Mouse (Mus musculus): ENCODE measurements around the gene Ankrd55. TPM values are rescaled to one million over a fixed set of nuclear protein-coding genes. Genes with fewer than 3 reads are reported as not detected.
A peak's percentile ranks its signal among the peaks of the same experiment; 100 is the strongest.

Gene Ankrd55
- total and polyA plus RNA-seq, 3 experiments: 0.57 to 1.6 (median 0.64) TPM

GRCm38 (mm10) chr13:112327511-112327910 is 39.3 kb downstream of the Ankrd55 start:
- Histone ChIP-seq H3K27ac (peak overlapping the region; percentile 8; the same call in 1 of the 2 replicates), H3K9ac (ENCODE audit: low read depth, low read length) (no peak overlapping the region), H3K79me2 (replicated peaks; ENCODE audit: control insufficient read depth, insufficient read depth, low read length) (no peaks in the 10 kb centered on the region), H3K4me3 (no peak overlapping the region), H3K36me3 (ENCODE audit: control insufficient read depth, insufficient read depth, low read length) (no peaks in the 10 kb centered on the region), H3K4me1 (ENCODE audit: control insufficient read depth, insufficient read depth, low read length) (peaks cover 5% of the 10 kb centered on the region), H3K27me3 (ENCODE audit: control insufficient read depth, insufficient read depth, low read length) (no peaks in the 10 kb centered on the region)
- no peak for TF ChIP-seq EP300 (IDR thresholded peaks at IDR 0.05; ENCODE audit: insufficient read depth, low read depth, low read length)
- TF ChIP-seq CTCF (IDR thresholded peaks at IDR 0.05): no peak
- no peak for TF ChIP-seq POLR2A (IDR thresholded peaks at IDR 0.05; ENCODE audit: insufficient read depth, low read depth, low read length)
- intact Hi-C loops (cut with DNase I): no loop called here
- 26% methylated on average over 4 of the region's 4 CpGs for WGBS
- DNase-seq: no peak

DNA sequence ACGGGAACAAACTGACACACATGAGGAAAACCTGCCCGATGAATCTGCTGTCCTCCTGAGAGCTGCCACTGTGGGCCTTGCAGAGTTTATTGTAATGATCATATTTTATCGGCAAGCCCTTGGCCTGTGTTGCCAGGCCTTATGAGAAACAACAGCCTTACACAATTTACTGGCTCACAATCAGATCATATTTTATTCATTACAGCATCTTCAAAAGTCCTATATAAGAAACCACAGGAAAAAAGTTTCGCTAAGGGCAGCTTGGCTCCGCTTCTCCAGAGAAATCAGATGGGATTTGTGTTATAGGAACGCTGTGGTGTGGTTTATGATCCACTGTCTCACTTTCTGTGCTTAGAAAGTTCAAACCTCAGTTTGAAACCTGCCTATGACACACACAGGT is 42.0 kb downstream of the Ankrd55 start:
- Histone ChIP-seq H3K4me3 (no peak overlapping the region), H3K27me3 (ENCODE audit: control insufficient read depth, insufficient read depth, low read length) (no peaks in the 10 kb centered on the region), H3K4me1 (ENCODE audit: control insufficient read depth, insufficient read depth, low read length) (peaks cover 7% of the 10 kb centered on the region), H3K36me3 (ENCODE audit: control insufficient read depth, insufficient read depth, low read length) (no peaks in the 10 kb centered on the region), H3K27ac (no peak overlapping the region), H3K9ac (ENCODE audit: low read depth, low read length) (no peak overlapping the region), H3K79me2 (replicated peaks; ENCODE audit: control insufficient read depth, insufficient read depth, low read length) (no peaks in the 10 kb centered on the region)
- intact Hi-C loops (cut with DNase I): no loop called here
- 92% methylated on average over 6 of the region's 6 CpGs for WGBS
- no peak for TF ChIP-seq EP300 (IDR thresholded peaks at IDR 0.05; ENCODE audit: insufficient read depth, low read depth, low read length)
- TF ChIP-seq POLR2A (IDR thresholded peaks at IDR 0.05; ENCODE audit: insufficient read depth, low read depth, low read length): no peak
- DNase-seq: no peak

DNA sequence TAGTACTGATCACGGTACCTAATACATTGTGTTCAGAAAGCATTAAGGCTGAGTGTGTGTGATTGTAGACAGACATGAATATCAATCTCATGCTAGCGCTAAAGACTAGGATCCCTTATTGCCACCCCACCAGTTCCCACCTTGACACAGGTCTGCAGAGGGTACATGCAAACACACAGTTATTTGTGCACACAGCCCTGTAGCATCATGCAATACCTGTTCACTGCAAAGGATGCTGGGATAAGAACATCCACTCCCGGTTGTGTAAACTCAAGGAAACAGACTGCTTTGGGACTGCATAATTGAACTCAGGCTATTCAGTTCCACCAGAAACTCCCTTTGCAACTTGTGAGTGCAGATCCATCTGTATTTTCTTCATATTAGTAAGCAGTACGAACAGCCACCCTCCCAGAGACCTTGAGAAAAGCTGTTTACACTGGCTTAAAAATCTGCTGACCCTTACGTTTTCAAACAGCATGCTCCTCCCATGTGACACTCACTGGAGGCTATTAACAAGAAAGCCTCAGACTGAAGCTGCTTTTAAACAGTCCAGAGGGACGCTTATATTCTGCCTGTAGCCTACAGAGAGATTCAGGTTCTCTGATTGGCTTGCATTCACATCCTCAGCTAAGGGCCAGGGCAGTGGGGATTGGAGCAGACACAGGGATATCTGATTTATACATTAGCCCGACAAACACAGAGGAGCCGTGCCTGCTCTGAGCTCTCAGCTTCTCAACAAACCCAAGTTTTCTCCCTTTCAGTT is 42.8 kb downstream of the Ankrd55 start:
- no peak overlapping the region for H3K9ac ChIP-seq (ENCODE audit: low read depth, low read length)
- H3K4me1 ChIP-seq (ENCODE audit: control insufficient read depth, insufficient read depth, low read length): peaks cover 14% of the 10 kb centered on the region
- DNase-seq: no peak
- 53% methylated on average over 8 of the region's 8 CpGs for whole genome bisulfite sequencing
- H3K27ac ChIP-seq: peak overlapping the region; percentile 51
- no peaks in the 10 kb centered on the region for H3K79me2 ChIP-seq (replicated peaks; ENCODE audit: control insufficient read depth, insufficient read depth, low read length)
- H3K36me3 ChIP-seq (ENCODE audit: control insufficient read depth, insufficient read depth, low read length): no peaks in the 10 kb centered on the region
- TF ChIP-seq CTCF (IDR thresholded peaks at IDR 0.05) (no peak), EP300 (IDR thresholded peaks at IDR 0.05; ENCODE audit: insufficient read depth, low read depth, low read length) (no peak), POLR2A (IDR thresholded peaks at IDR 0.05; ENCODE audit: insufficient read depth, low read depth, low read length) (no peak)
- intact Hi-C loops (cut with DNase I): no loop called here
- H3K27me3 ChIP-seq (ENCODE audit: control insufficient read depth, insufficient read depth, low read length): no peaks in the 10 kb centered on the region
- H3K4me3 ChIP-seq: no peak overlapping the region

DNA sequence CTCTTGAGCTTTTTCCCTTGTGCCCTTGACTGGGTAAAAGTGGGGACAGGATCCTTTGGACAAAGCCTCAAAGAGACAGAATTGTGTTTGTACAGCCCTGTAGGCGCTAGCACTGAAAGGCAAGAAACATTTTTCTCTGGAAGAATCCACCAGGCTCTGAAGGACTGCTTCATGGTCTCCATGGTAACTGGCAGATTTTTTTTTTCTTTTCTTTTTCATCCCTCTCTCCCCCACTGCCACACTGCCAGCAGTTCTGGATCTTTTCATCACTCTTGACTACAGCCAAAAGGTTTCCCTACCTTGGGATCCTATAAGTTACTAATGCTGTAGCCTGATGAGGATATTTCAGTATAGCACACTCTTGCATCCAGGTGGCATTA is 43.4 kb downstream of the Ankrd55 start:
- WGBS: 56% methylated on average over 1 of the region's 1 CpGs
- Histone ChIP-seq H3K4me1 (ENCODE audit: control insufficient read depth, insufficient read depth, low read length) (peaks cover 15% of the 10 kb centered on the region), H3K27me3 (ENCODE audit: control insufficient read depth, insufficient read depth, low read length) (no peaks in the 10 kb centered on the region), H3K9ac (ENCODE audit: low read depth, low read length) (no peak overlapping the region), H3K27ac (peak overlapping the region; percentile 51), H3K79me2 (replicated peaks; ENCODE audit: control insufficient read depth, insufficient read depth, low read length) (no peaks in the 10 kb centered on the region), H3K4me3 (no peak overlapping the region), H3K36me3 (ENCODE audit: control insufficient read depth, insufficient read depth, low read length) (no peaks in the 10 kb centered on the region)
- TF ChIP-seq POLR2A (IDR thresholded peaks at IDR 0.05; ENCODE audit: insufficient read depth, low read depth, low read length) (no peak), EP300 (IDR thresholded peaks at IDR 0.05; ENCODE audit: insufficient read depth, low read depth, low read length) (no peak), CTCF (IDR thresholded peaks at IDR 0.05) (no peak)
- intact Hi-C loops (cut with DNase I): no loop called here
- no peak for DNase-seq

GRCm38 (mm10) chr13:112335531-112335930 is 47.3 kb downstream of the Ankrd55 start:
- intact Hi-C loops (cut with DNase I): no loop called here
- Histone ChIP-seq H3K9ac (ENCODE audit: low read depth, low read length) (no peak overlapping the region), H3K27ac (0 out of 2 replicates have a peak overlapping the region, but pooled peaks have one; percentile 33), H3K27me3 (ENCODE audit: control insufficient read depth, insufficient read depth, low read length) (no peaks in the 10 kb centered on the region), H3K4me1 (ENCODE audit: control insufficient read depth, insufficient read depth, low read length) (peaks cover 11% of the 10 kb centered on the region), H3K79me2 (replicated peaks; ENCODE audit: control insufficient read depth, insufficient read depth, low read length) (no peaks in the 10 kb centered on the region), H3K4me3 (no peak overlapping the region), H3K36me3 (ENCODE audit: control insufficient read depth, insufficient read depth, low read length) (no peaks in the 10 kb centered on the region)
- no peak for TF ChIP-seq POLR2A (IDR thresholded peaks at IDR 0.05; ENCODE audit: insufficient read depth, low read depth, low read length)
- no peak for TF ChIP-seq EP300 (IDR thresholded peaks at IDR 0.05; ENCODE audit: insufficient read depth, low read depth, low read length)
- TF ChIP-seq CTCF (IDR thresholded peaks at IDR 0.05): no peak
- peak; percentile 58 to 72 for DNase-seq
- 27% methylated on average over 3 of the region's 3 CpGs for WGBS

DNA sequence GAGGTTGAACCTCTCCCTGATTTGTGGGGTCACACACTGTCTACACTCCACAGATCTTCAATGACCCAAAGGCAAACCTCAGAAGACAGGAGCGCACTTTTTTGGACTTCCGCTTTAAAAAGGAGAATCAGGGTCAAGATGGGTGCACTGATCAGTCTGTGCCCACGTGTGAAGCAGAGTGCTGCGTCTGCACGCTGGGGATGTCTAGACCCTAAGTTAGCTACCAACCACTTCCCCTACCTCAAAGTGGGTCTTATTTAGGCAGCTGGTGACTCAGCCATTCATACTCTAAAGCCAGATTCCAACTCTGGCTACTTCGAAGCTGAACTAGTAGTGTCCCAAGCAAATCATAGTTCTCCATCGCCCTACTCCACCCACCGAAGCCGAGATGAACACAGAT is 48.9 kb downstream of the Ankrd55 start:
- Histone ChIP-seq H3K4me1 (ENCODE audit: control insufficient read depth, insufficient read depth, low read length) (peaks cover 11% of the 10 kb centered on the region), H3K9ac (ENCODE audit: low read depth, low read length) (no peak overlapping the region), H3K4me3 (no peak overlapping the region), H3K27ac (no peak overlapping the region), H3K36me3 (ENCODE audit: control insufficient read depth, insufficient read depth, low read length) (no peaks in the 10 kb centered on the region), H3K27me3 (ENCODE audit: control insufficient read depth, insufficient read depth, low read length) (no peaks in the 10 kb centered on the region), H3K79me2 (replicated peaks; ENCODE audit: control insufficient read depth, insufficient read depth, low read length) (no peaks in the 10 kb centered on the region)
- intact Hi-C loops (cut with DNase I): no loop called here
- DNase-seq: no peak
- TF ChIP-seq CTCF (IDR thresholded peaks at IDR 0.05) (no peak), EP300 (IDR thresholded peaks at IDR 0.05; ENCODE audit: insufficient read depth, low read depth, low read length) (no peak), POLR2A (IDR thresholded peaks at IDR 0.05; ENCODE audit: insufficient read depth, low read depth, low read length) (no peak)
- 88% methylated on average over 9 of the region's 9 CpGs for WGBS
